Mouse (Mus musculus): ENCODE measurements around the gene Rnf223. TPM values are rescaled to one million over a fixed set of nuclear protein-coding genes. Genes with fewer than 3 reads are reported as not detected.
"Not testable (repeated sequence)": the region's sequence is repeated elsewhere in the genome, so short reads cannot be mapped to it uniquely, and the experiment has no call there.

Gene Rnf223
- polyA plus RNA-seq, 1 experiment from 2014 or later, result not detected

DNA sequence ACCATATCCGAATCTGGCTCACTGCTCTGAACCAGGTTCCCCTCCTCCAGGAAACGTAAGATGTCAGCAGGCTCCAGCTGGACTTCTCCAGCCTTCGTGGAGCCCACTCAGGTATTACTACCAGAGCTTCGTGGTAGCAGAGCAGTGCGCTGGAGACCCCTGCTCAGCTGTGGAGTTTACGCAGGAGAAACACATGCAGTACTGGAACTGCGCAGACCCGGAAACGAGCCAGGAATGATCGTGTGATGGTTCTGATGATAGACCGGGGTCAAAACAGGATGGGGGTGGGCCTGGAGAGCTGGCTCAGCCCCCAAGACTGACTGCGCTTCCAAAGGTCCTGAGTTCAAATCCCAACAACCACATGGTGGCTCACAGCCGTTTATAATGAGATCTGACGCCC lies 5.5 kb downstream of the Rnf223 start:
- TF ChIP-seq CTCF (IDR thresholded peaks at IDR 0.05; ENCODE audit: low read depth), result no peak
- H3K27ac ChIP-seq (ENCODE audit: low read depth, low read length), result no peak overlapping the region
- H3K27me3 ChIP-seq (replicated peaks; ENCODE audit: control insufficient read depth, insufficient read depth, low read length), result no peaks in the 10 kb centered on the region
- no peaks in the 10 kb centered on the region for H3K36me3 ChIP-seq (ENCODE audit: control insufficient read depth, insufficient read depth)
- H3K4me2 ChIP-seq (replicated peaks; ENCODE audit: low read depth), result no peak overlapping the region
- 94% methylated on average over 14 of the region's 14 CpGs for WGBS
- no peak for ATAC-seq
- H3K9ac ChIP-seq (ENCODE audit: low read depth, low read length), result no peak overlapping the region
- no peaks in the 10 kb centered on the region for H3K4me1 ChIP-seq (replicated peaks; ENCODE audit: control insufficient read depth, insufficient read depth, low read length)
- H3K9me3 ChIP-seq (ENCODE audit: control insufficient read depth), result no peaks in the 10 kb centered on the region
- no peak overlapping the region for H3K4me3 ChIP-seq (ENCODE audit: low read depth, low read length)

DNA sequence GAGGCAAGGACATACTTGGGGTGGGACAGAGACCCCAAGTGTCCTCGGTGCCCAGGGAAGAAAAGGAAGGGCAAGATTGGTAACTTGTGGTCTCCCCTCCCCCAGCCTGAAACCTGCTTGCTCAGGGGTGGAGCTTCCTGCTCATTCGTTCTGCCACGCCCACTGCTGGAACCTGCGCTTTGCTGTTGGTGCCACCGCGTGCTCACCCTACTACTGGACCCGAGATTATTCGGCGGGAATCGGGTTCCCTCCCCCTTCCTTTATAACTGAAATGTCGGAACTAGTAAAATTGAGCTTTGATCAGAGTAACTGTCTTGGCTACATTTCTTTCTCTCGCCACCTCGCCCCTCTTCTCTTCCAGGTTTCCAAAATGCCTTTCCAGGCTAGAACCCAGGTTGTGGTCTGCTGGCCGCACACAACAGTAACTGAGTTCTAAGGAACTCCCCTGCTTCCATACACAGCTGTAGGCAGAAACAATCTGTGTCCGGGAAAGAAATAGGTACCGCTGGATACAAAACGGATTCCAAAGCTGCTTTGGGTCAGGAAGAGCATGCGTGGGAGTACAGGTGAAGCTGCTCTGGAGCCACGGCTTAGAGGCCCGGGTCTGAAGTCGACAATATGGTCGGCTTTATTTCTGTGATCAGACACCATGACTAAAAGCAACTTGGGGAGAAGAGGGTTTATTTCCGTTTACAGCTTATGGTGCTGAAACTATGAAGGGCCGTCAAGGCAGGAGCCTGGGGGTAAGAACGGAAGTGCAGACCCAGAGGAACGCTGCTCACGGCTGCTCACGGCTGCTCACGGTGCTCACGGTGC lies 6.2 kb downstream of the Rnf223 start:
- no peaks in the 10 kb centered on the region for H3K9me3 ChIP-seq (ENCODE audit: control insufficient read depth)
- TF ChIP-seq CTCF (IDR thresholded peaks at IDR 0.05; ENCODE audit: low read depth), result no peak
- H3K27ac ChIP-seq (ENCODE audit: low read depth, low read length), result no peak overlapping the region
- ATAC-seq, result no peak
- H3K4me2 ChIP-seq (replicated peaks; ENCODE audit: low read depth), result no peak overlapping the region
- H3K4me3 ChIP-seq (ENCODE audit: low read depth, low read length), result no peak overlapping the region
- H3K9ac ChIP-seq (ENCODE audit: low read depth, low read length), result no peak overlapping the region
- H3K36me3 ChIP-seq (ENCODE audit: control insufficient read depth, insufficient read depth), result no peaks in the 10 kb centered on the region
- no peaks in the 10 kb centered on the region for H3K4me1 ChIP-seq (replicated peaks; ENCODE audit: control insufficient read depth, insufficient read depth, low read length)
- H3K27me3 ChIP-seq (replicated peaks; ENCODE audit: control insufficient read depth, insufficient read depth, low read length), result no peaks in the 10 kb centered on the region
- 93% methylated on average over 30 of the region's 30 CpGs for WGBS

GRCm38 (mm10) chr4:156150887-156151286 lies 20.6 kb downstream of the Rnf223 start:
- not testable (repeated sequence) for H3K36me3 ChIP-seq (ENCODE audit: control insufficient read depth, insufficient read depth); ATAC-seq; H3K27me3 ChIP-seq (replicated peaks; ENCODE audit: control insufficient read depth, insufficient read depth, low read length); H3K9ac ChIP-seq (ENCODE audit: low read depth, low read length); H3K4me1 ChIP-seq (replicated peaks; ENCODE audit: control insufficient read depth, insufficient read depth, low read length); H3K4me3 ChIP-seq (ENCODE audit: low read depth, low read length); H3K27ac ChIP-seq (ENCODE audit: low read depth, low read length); H3K9me3 ChIP-seq (ENCODE audit: control insufficient read depth); H3K4me2 ChIP-seq (replicated peaks; ENCODE audit: low read depth)
- 57% methylated on average over 10 of the region's 10 CpGs for WGBS

GRCm38 (mm10) chr4:156154771-156155170 lies 24.5 kb downstream of the Rnf223 start:
- Histone ChIP-seq H3K36me3 (ENCODE audit: control insufficient read depth, insufficient read depth) (no peaks in the 10 kb centered on the region), H3K27ac (ENCODE audit: low read depth, low read length) (no peak overlapping the region), H3K9me3 (ENCODE audit: control insufficient read depth) (0 out of 2 replicates have a peak, but pooled peaks cover 3% of the 10 kb centered on the region), H3K4me2 (replicated peaks; ENCODE audit: low read depth) (no peak overlapping the region), H3K4me1 (replicated peaks; ENCODE audit: control insufficient read depth, insufficient read depth, low read length) (no peaks in the 10 kb centered on the region), H3K4me3 (ENCODE audit: low read depth, low read length) (no peak overlapping the region), H3K9ac (ENCODE audit: low read depth, low read length) (no peak overlapping the region), H3K27me3 (replicated peaks; ENCODE audit: control insufficient read depth, insufficient read depth, low read length) (no peaks in the 10 kb centered on the region)
- ATAC-seq, result no peak
- TF ChIP-seq CTCF (IDR thresholded peaks at IDR 0.05; ENCODE audit: low read depth), result no peak
- WGBS, result 87% methylated on average over 3 of the region's 3 CpGs

DNA sequence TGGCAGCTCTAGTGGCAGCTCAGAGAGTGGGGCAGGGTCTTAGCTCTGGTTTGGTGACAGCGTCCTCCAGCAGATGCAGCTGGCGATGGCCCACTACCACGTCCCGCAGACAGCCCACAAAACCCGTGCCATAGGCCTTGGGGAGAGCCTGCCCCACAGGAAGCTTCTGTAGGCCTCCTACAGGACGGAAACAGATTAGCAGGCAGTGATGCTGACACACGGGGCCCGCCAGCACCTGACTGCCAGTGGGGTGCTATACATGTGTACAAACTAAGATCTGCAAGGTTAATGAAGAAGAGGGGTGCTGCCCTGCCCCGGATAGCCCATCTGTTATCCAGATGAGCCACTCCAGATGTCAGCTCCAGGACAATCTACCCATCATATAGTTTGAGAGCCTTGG lies 36.2 kb downstream of the Rnf223 start:
- Histone ChIP-seq H3K4me2 (replicated peaks; ENCODE audit: low read depth) (no peak overlapping the region), H3K36me3 (ENCODE audit: control insufficient read depth, insufficient read depth) (peaks cover 71% of the 10 kb centered on the region), H3K27ac (ENCODE audit: low read depth, low read length) (no peak overlapping the region), H3K4me3 (ENCODE audit: low read depth, low read length) (no peak overlapping the region), H3K27me3 (replicated peaks; ENCODE audit: control insufficient read depth, insufficient read depth, low read length) (no peaks in the 10 kb centered on the region), H3K9ac (ENCODE audit: low read depth, low read length) (no peak overlapping the region), H3K4me1 (replicated peaks; ENCODE audit: control insufficient read depth, insufficient read depth, low read length) (no peaks in the 10 kb centered on the region), H3K9me3 (ENCODE audit: control insufficient read depth) (no peaks in the 10 kb centered on the region)
- ATAC-seq, result no peak
- WGBS, result 89% methylated on average over 9 of the region's 9 CpGs
- peak; percentile 45 for TF ChIP-seq CTCF (IDR thresholded peaks at IDR 0.05; ENCODE audit: low read depth)

DNA sequence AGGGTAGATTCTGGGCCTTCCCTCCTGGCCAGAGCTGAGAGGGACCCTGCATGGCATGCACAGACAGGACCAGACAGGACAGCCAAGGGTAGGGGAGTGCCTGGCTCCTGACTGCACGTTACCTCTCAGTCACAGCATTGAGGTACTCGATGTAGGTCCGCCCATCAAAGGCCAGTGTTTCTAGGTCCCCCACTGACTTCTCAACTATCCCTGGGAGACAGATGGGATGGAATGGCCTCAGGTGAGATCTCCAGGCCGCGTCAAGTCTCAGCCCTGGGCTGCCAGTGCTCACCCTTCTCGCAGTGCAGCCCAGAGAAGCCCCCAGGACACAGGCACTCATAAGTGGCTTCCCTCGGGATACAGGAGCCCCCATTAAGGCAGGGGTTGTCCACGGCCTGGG lies 38.3 kb downstream of the Rnf223 start:
- Histone ChIP-seq H3K27ac (ENCODE audit: low read depth, low read length) (no peak overlapping the region), H3K36me3 (ENCODE audit: control insufficient read depth, insufficient read depth) (peaks cover 88% of the 10 kb centered on the region), H3K4me1 (replicated peaks; ENCODE audit: control insufficient read depth, insufficient read depth, low read length) (no peaks in the 10 kb centered on the region), H3K27me3 (replicated peaks; ENCODE audit: control insufficient read depth, insufficient read depth, low read length) (no peaks in the 10 kb centered on the region), H3K4me2 (replicated peaks; ENCODE audit: low read depth) (no peak overlapping the region), H3K9ac (ENCODE audit: low read depth, low read length) (no peak overlapping the region), H3K9me3 (ENCODE audit: control insufficient read depth) (no peaks in the 10 kb centered on the region), H3K4me3 (ENCODE audit: low read depth, low read length) (no peak overlapping the region)
- 93% methylated on average over 8 of the region's 8 CpGs for WGBS
- ATAC-seq, result no peak
- no peak for TF ChIP-seq CTCF (IDR thresholded peaks at IDR 0.05; ENCODE audit: low read depth)
